Mouse (Mus musculus): ENCODE data around the gene Kcnb1. TPM values are rescaled to one million over a fixed set of nuclear protein-coding genes. Genes with fewer than 3 reads are reported as not detected.
"Not testable (repeated sequence)": the region's sequence is repeated elsewhere in the genome, so short reads cannot be mapped to it uniquely, and the experiment has no call there.

Kcnb1 gene
- total RNA-seq, 2 experiments from 2014 or later, result 94.3 to 107 TPM

GRCm38 (mm10) chr2:167204686-167205085 lies 14.7 kb upstream of the Kcnb1 start:
- not testable (repeated sequence) for DNase-seq

- DNase-seq, result no peak
Observed at GRCm38 (mm10) chr2:167203505-167204166, 13.7 kb upstream of the Kcnb1 start.

- DNase-seq, result peak; percentile 76
Observed at GRCm38 (mm10) chr2:167201463-167202291, 11.7 kb upstream of the Kcnb1 start.

- no peak for DNase-seq
Observed at GRCm38 (mm10) chr2:167198660-167199427, 8.9 kb upstream of the Kcnb1 start.

- DNase-seq, result no peak
Observed at GRCm38 (mm10) chr2:167193361-167193760, 3.4 kb upstream of the Kcnb1 start.

- peak; percentile 41 to 53 for DNase-seq
Observed at GRCm38 (mm10) chr2:167189291-167190075, 472 bp downstream of the Kcnb1 start.

GRCm38 (mm10) chr2:167188315-167189207 lies 1.4 kb downstream of the Kcnb1 start:
- no peak for DNase-seq

GRCm38 (mm10) chr2:167187119-167187518 lies 2.8 kb downstream of the Kcnb1 start:
- DNase-seq, result no peak

GRCm38 (mm10) chr2:167186544-167186943 lies 3.4 kb downstream of the Kcnb1 start:
- DNase-seq, result no peak

- DNase-seq, result no peak
Observed at GRCm38 (mm10) chr2:167186003-167186402, 4.0 kb downstream of the Kcnb1 start.

- DNase-seq, result no peak
Observed at GRCm38 (mm10) chr2:167185432-167185831, 4.5 kb downstream of the Kcnb1 start.

GRCm38 (mm10) chr2:167181662-167182389 lies 8.1 kb downstream of the Kcnb1 start:
- DNase-seq, result no peak

- no peak for DNase-seq
Observed at GRCm38 (mm10) chr2:167181096-167181495, 8.9 kb downstream of the Kcnb1 start.

- no peak for DNase-seq
Observed at GRCm38 (mm10) chr2:167179301-167179700, 10.7 kb downstream of the Kcnb1 start.

- DNase-seq, result no peak
Observed at GRCm38 (mm10) chr2:167177231-167177641, 12.7 kb downstream of the Kcnb1 start.

- no peak for DNase-seq
Observed at GRCm38 (mm10) chr2:167175284-167175683, 14.7 kb downstream of the Kcnb1 start.

- DNase-seq, result no peak
Observed at GRCm38 (mm10) chr2:167173051-167173875, 16.7 kb downstream of the Kcnb1 start.

- DNase-seq, result no peak
Observed at GRCm38 (mm10) chr2:167167515-167168212, 22.3 kb downstream of the Kcnb1 start.

GRCm38 (mm10) chr2:167163600-167163999 lies 26.4 kb downstream of the Kcnb1 start:
- DNase-seq, result no peak

All from layer of hippocampus, postnatal 36 days (tissue).